Mouse (Mus musculus) gastrocnemius, adult 18-20 months (tissue): ENCODE measurements at regions not wholly inside any gene's neighbourhood (a gene's known extent, or its start where the extent isn't known, plus 50 kb on each side); places are given as distances from the start of the nearest gene placed in this dataset.
A peak's percentile ranks its signal among the peaks of the same experiment; 100 is the strongest.

Source experiments
- DNase-seq: peaks from one replicate; pipeline ENCODE4 v3.0.0; 2021; ENCODE audit warnings: low spot score

GRCm38 (mm10) chr11:31781605-31782004 lies 90.4 kb upstream of the Cpeb4 start:
- DNase-seq = no peak

GRCm38 (mm10) chr11:31783506-31784063 lies 88.4 kb upstream of the Cpeb4 start:
- DNase-seq = no peak

GRCm38 (mm10) chr11:31784332-31784901 lies 87.6 kb upstream of the Cpeb4 start:
- no peak for DNase-seq

- no peak for DNase-seq
Measured at GRCm38 (mm10) chr11:31785160-31785559, 86.9 kb upstream of the Cpeb4 start.

- no peak for DNase-seq
Measured at GRCm38 (mm10) chr11:31787376-31787775, 84.6 kb upstream of the Cpeb4 start.

GRCm38 (mm10) chr11:31787917-31788703 lies 83.9 kb upstream of the Cpeb4 start:
- DNase-seq = no peak

GRCm38 (mm10) chr11:31789967-31790366 lies 82.0 kb upstream of the Cpeb4 start:
- no peak for DNase-seq

- no peak for DNase-seq
Measured at GRCm38 (mm10) chr11:31791264-31791663, 80.7 kb upstream of the Cpeb4 start.

GRCm38 (mm10) chr11:31795084-31795483 lies 76.9 kb upstream of the Cpeb4 start:
- DNase-seq = no peak

- peak; percentile 86 for DNase-seq
Measured at GRCm38 (mm10) chr11:31796245-31796644, 75.8 kb upstream of the Cpeb4 start.

- no peak for DNase-seq
Measured at GRCm38 (mm10) chr11:31801575-31801974, 70.4 kb upstream of the Cpeb4 start.

- no peak for DNase-seq
Measured at GRCm38 (mm10) chr11:31803319-31803891, 68.6 kb upstream of the Cpeb4 start.

- DNase-seq = no peak
Measured at GRCm38 (mm10) chr11:31804518-31804917, 67.5 kb upstream of the Cpeb4 start.

- no peak for DNase-seq
Measured at GRCm38 (mm10) chr11:31807461-31808215, 64.4 kb upstream of the Cpeb4 start.

- DNase-seq = no peak
Measured at GRCm38 (mm10) chr11:31808216-31808838, 63.7 kb upstream of the Cpeb4 start.

GRCm38 (mm10) chr11:31810011-31810786 lies 61.8 kb upstream of the Cpeb4 start:
- no peak for DNase-seq

GRCm38 (mm10) chr11:31812215-31812614 lies 59.8 kb upstream of the Cpeb4 start:
- no peak for DNase-seq

GRCm38 (mm10) chr11:31814616-31815015 lies 57.4 kb upstream of the Cpeb4 start:
- no peak for DNase-seq

GRCm38 (mm10) chr11:31815855-31816488 lies 56.0 kb upstream of the Cpeb4 start:
- no peak for DNase-seq

GRCm38 (mm10) chr11:31818032-31818431 lies 54.0 kb upstream of the Cpeb4 start:
- no peak for DNase-seq
